Mouse (Mus musculus): Measurements from ENCODE around the gene Ints11. TPM values are rescaled to one million over a fixed set of nuclear protein-coding genes. Genes with fewer than 3 reads are reported as not detected.

Ints11 gene
- total RNA-seq, 2 experiments from 2014 or later: 15.7 to 18.8 TPM

GRCm38 (mm10) chr4:155889316-155889715, 20.0 kb downstream of the Ints11 start:
- intact Hi-C loops (cut with DNase I): no loop called here

GRCm38 (mm10) chr4:155891011-155891471, 21.7 kb downstream of the Ints11 start:
- intact Hi-C loops (cut with DNase I): loop anchor here (1.0 to 5.0 kb wide), 4 partner anchors 20 to 101 kb away; partner anchors contain the start of genes Aurkaip1, B3galt6, Sdf4 and Ube2j2
- no peak for DNase-seq

More at GRCm38 (mm10) chr4:155889316-155889715, 20.0 kb downstream of the Ints11 start:
- no peak for DNase-seq

GRCm38 (mm10) chr4:155891551-155892001, 22.2 kb downstream of the Ints11 start, which contains the start of the genes Pusl1 and Acap3:
Pusl1 (minus strand) TSS chr4:155891781.
Acap3 (plus strand) TSS chr4:155891822.
- intact Hi-C loops (cut with DNase I): loop anchor here (1.0 to 5.0 kb wide), 5 partner anchors 20 to 101 kb away; partner anchors contain the start of genes Aurkaip1, B3galt6, Dvl1 and Sdf4
- DNase-seq: peak; percentile 98

GRCm38 (mm10) chr4:155892017-155892416, 22.7 kb downstream of the Ints11 start:
- peak; percentile 86 to 88 for DNase-seq
- intact Hi-C loops (cut with DNase I): loop anchor here (2.0 to 5.0 kb wide), 4 partner anchors 45 to 100 kb away; partner anchors contain the start of genes Aurkaip1, B3galt6, Dvl1 and Sdf4

- DNase-seq: no peak
- intact Hi-C loops (cut with DNase I): loop anchor here (2.0 to 5.0 kb wide), 4 partner anchors 46 to 100 kb away; partner anchors contain the start of genes Aurkaip1, B3galt6, Dvl1 and Sdf4
Observed at GRCm38 (mm10) chr4:155892438-155893211, 23.3 kb downstream of the Ints11 start.

GRCm38 (mm10) chr4:155893212-155893690, 23.9 kb downstream of the Ints11 start:
- DNase-seq: peak in 1 of 2 experiments; percentile 1
- intact Hi-C loops (cut with DNase I): loop anchor here (2.0 to 5.0 kb wide), 4 partner anchors 46 to 99 kb away; partner anchors contain the start of genes Aurkaip1, B3galt6, Dvl1 and Sdf4

GRCm38 (mm10) chr4:155894311-155894881, 25.1 kb downstream of the Ints11 start:
- intact Hi-C loops (cut with DNase I): loop anchor here (5.0 kb wide), 3 partner anchors 48 to 98 kb away; partner anchors contain the start of genes Aurkaip1, B3galt6, Sdf4 and Ube2j2
- peak; percentile 78 to 86 for DNase-seq

GRCm38 (mm10) chr4:155895216-155895615, 25.9 kb downstream of the Ints11 start:
- intact Hi-C loops (cut with DNase I): no loop called here
- DNase-seq: peak; percentile 63 to 64

- intact Hi-C loops (cut with DNase I): no loop called here
- DNase-seq: peak in 1 of 2 experiments; percentile 6
Observed at GRCm38 (mm10) chr4:155895826-155896225, 26.5 kb downstream of the Ints11 start.

GRCm38 (mm10) chr4:155896461-155896860, 27.1 kb downstream of the Ints11 start:
- peak; percentile 0 to 1 for DNase-seq
- intact Hi-C loops (cut with DNase I): no loop called here

- DNase-seq: no peak
- intact Hi-C loops (cut with DNase I): no loop called here
Observed at GRCm38 (mm10) chr4:155898318-155898717, 29.0 kb downstream of the Ints11 start.

GRCm38 (mm10) chr4:155899355-155899754, 30.0 kb downstream of the Ints11 start:
- DNase-seq: no peak

GRCm38 (mm10) chr4:155901205-155901604, 31.9 kb downstream of the Ints11 start:
- DNase-seq: peak; percentile 30 to 33
- intact Hi-C loops (cut with DNase I): loop anchor here (2.0 kb wide), 1 partner anchor 42 kb away; the partner anchor contains the start of gene Ube2j2

More at GRCm38 (mm10) chr4:155899355-155899754, 30.0 kb downstream of the Ints11 start:
- intact Hi-C loops (cut with DNase I): no loop called here

GRCm38 (mm10) chr4:155903246-155903645, 33.9 kb downstream of the Ints11 start:
- peak in 1 of 2 experiments; percentile 0 for DNase-seq
- intact Hi-C loops (cut with DNase I): no loop called here

GRCm38 (mm10) chr4:155904318-155905102, 35.2 kb downstream of the Ints11 start:
- intact Hi-C loops (cut with DNase I): no loop called here
- peak; percentile 7 to 32 for DNase-seq

GRCm38 (mm10) chr4:155905634-155906033, 36.3 kb downstream of the Ints11 start:
- intact Hi-C loops (cut with DNase I): no loop called here
- DNase-seq: peak in 1 of 2 experiments; percentile 1

GRCm38 (mm10) chr4:155906125-155906524, 36.8 kb downstream of the Ints11 start:
- DNase-seq: peak; percentile 0 to 1

GRCm38 (mm10) chr4:155907003-155907402, 37.7 kb downstream of the Ints11 start:
- DNase-seq: peak; percentile 0 to 1
- intact Hi-C loops (cut with DNase I): no loop called here

More at GRCm38 (mm10) chr4:155906125-155906524, 36.8 kb downstream of the Ints11 start:
- intact Hi-C loops (cut with DNase I): no loop called here

GRCm38 (mm10) chr4:155908281-155908680, 38.9 kb downstream of the Ints11 start:
- intact Hi-C loops (cut with DNase I): no loop called here
- DNase-seq: peak in 1 of 2 experiments; percentile 1
